Mouse (Mus musculus) ES-Bruce4 (cell line): ENCODE measurements around the gene Eri3. TPM values are rescaled to one million over a fixed set of nuclear protein-coding genes. Genes with fewer than 3 reads are reported as not detected.
A peak's percentile ranks its signal among the peaks of the same experiment; 100 is the strongest.

ENCODE experiments used
- H3K27ac ChIP-seq: 2 replicates; pipeline ENCODE4 v1.5.1; 2012; ENCODE audit warnings: low read length, inconsistent platforms; ENCODE audit not compliant: insufficient read depth
- H3K27me3 ChIP-seq: 2 replicates; pipeline ENCODE4 v1.6.1; 2012; ENCODE audit warnings: mild to moderate bottlenecking, low read length, inconsistent platforms; ENCODE audit not compliant: control insufficient read depth, poor library complexity, insufficient read depth, severe bottlenecking
- H3K36me3 ChIP-seq: 2 replicates; pipeline ENCODE4 v1.6.1; 2012; ENCODE audit warnings: inconsistent platforms, mild to moderate bottlenecking, low read length, moderate library complexity; ENCODE audit not compliant: control insufficient read depth, poor library complexity, insufficient read depth, severe bottlenecking
- H3K4me1 ChIP-seq: one replicate; pipeline ENCODE4 v1.8.1; 2011; ENCODE audit warnings: low read length; ENCODE audit not compliant: control insufficient read depth, insufficient read depth
- H3K4me3 ChIP-seq: 2 replicates; pipeline ENCODE4 v1.5.1; 2011; ENCODE audit warnings: low read depth, mild to moderate bottlenecking, low read length
- H3K9ac ChIP-seq: 2 replicates; pipeline ENCODE4 v1.6.1; 2012; ENCODE audit warnings: low read depth, mild to moderate bottlenecking, inconsistent platforms; ENCODE audit not compliant: poor library complexity, severe bottlenecking
- H3K9me3 ChIP-seq: replicated peaks from 2 replicates; pipeline ENCODE4 v1.6.1; 2012; ENCODE audit warnings: mild to moderate bottlenecking, low read length, inconsistent platforms; ENCODE audit not compliant: control insufficient read depth, poor library complexity, insufficient read depth, severe bottlenecking
- CTCF ChIP-seq: IDR thresholded peaks from one replicate; pipeline ENCODE4 v1.8.1; 2011; ENCODE audit warnings: low read depth, low read length
- EP300 ChIP-seq: IDR thresholded peaks from 2 replicates; pipeline ENCODE4 v1.6.1; 2011; ENCODE audit warnings: low read depth, low read length; ENCODE audit not compliant: insufficient read depth
- POLR2A ChIP-seq: IDR thresholded peaks from one replicate; pipeline ENCODE4 v1.8.1; 2011; ENCODE audit warnings: low read length; ENCODE audit not compliant: insufficient read depth
- polyA plus RNA-seq: library from polyadenylated mRNA; stranded (reverse); fragments of >200 nt; gene quantifications from 2 replicates; pipeline ENCODE4 v1.2.4, GENCODE M21; 2011; ENCODE audit warnings: low read depth; ENCODE audit not compliant: missing spikeins, insufficient read depth, insufficient read length

Eri3 gene
- polyA plus RNA-seq, 1 experiment: 68.0 TPM

DNA sequence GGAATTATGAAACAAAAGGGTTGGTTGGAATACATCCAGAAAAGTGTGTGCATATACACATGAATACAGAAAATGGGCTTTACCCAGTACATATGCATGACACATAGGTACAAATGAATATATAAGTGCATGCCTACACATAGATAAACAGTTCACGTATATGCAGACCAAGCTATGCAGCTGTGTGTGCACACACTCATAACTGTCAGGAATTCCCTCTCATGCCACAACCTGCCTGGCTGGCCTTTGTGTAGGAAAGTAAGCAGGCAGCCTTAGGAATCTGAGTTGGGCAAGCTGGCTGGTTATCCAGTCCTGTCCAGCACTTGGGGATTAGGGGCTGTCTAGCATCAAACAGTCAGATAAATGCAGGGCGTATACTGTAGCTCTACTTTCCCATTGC lies 72.9 kb downstream of the Eri3 start:
- H3K4me1 ChIP-seq: no peaks in the 10 kb centered on the region
- peaks cover 2% of the 10 kb centered on the region; the same call in 1 of the 2 replicates for H3K36me3 ChIP-seq
- no peak overlapping the region for H3K27ac ChIP-seq
- no peak for TF ChIP-seq CTCF
- no peak for TF ChIP-seq EP300
- no peaks in the 10 kb centered on the region for H3K27me3 ChIP-seq
- no peaks in the 10 kb centered on the region for H3K9me3 ChIP-seq
- H3K9ac ChIP-seq: no peak overlapping the region
- H3K4me3 ChIP-seq: no peak overlapping the region

DNA sequence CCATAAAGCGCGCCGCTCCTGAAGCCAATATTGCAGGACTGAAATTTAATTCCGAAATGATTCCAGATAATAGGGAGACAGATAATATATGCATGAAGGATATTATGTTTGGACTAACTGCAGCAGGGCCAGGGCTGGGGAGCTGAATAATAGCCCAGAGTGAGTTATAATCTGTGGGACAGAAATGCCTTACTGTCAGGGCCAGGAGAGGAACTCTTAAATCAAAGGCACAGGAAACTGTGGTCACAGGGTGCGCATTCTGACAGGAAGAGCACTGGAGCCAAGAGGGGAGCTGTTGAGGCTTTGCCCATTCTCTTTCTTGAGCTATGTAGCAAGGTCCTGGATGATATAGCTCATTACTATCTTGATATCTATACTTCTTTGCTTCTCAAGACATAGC lies 74.5 kb downstream of the Eri3 start:
- peaks cover 2% of the 10 kb centered on the region; the same call in 1 of the 2 replicates for H3K36me3 ChIP-seq
- no peaks in the 10 kb centered on the region for H3K4me1 ChIP-seq
- H3K27ac ChIP-seq: no peak overlapping the region

DNA sequence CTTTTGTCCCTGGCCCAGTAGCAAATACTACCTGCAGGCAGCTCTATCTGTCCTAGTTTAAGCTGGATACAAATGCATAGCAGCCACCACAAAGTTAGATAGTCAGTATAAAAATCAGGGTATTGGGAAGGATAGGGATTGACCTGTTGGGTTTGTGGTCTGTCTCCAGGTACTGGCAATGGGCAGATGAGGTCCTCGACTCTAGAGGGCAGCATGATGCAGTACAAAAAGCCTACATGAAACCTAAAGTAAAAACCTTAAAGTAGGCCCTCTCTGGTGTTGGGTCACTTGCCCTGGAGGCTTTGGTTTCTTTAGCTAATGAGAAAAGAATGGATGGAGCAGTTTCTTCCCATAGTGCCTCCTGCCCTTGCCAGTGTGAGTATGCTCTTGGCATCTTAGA lies 78.3 kb downstream of the Eri3 start:
- H3K9me3 ChIP-seq: no peaks in the 10 kb centered on the region
- TF ChIP-seq CTCF (peak; percentile 1), EP300 (no peak)
- no peaks in the 10 kb centered on the region for H3K4me1 ChIP-seq
- no peaks in the 10 kb centered on the region for H3K27me3 ChIP-seq
- no peak overlapping the region for H3K4me3 ChIP-seq
- H3K9ac ChIP-seq: no peak overlapping the region
- no peaks in the 10 kb centered on the region for H3K36me3 ChIP-seq
- H3K27ac ChIP-seq: no peak overlapping the region

More for the DNA sequence above, 74.5 kb downstream of the Eri3 start:
- H3K9ac ChIP-seq: no peak overlapping the region
- H3K9me3 ChIP-seq: no peaks in the 10 kb centered on the region
- no peaks in the 10 kb centered on the region for H3K27me3 ChIP-seq
- H3K4me3 ChIP-seq: no peak overlapping the region
- no peak for TF ChIP-seq POLR2A
- no peak for TF ChIP-seq EP300
- TF ChIP-seq CTCF: no peak

DNA sequence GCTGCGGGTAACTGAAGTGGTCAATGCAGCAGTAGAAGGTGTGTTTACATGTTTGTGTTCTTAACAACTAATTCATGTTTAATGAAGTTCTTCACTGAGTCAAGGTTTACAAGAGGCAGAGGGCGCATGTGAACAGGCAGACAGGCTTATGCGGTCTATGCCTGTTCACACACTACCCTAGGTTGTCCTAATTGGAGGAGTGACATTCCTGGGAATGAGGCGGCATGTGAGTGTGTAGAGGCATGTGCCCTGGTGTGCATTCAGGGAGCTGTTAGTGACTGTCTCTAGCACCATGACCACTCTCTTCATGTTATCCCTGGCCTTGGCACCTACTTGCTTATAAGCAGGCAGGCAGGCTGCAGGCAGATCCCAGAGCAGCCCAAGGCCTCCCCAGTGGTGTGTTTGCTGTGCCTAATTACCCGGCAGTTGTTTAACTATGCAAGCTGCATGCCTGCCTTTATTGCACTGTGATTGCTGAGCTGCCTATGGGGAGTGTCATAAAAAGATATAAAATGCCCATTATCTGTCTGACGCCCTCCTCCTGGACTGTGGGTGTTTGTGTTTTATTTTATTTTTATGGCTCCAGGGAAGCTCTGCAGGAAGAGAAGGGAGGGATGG lies 80.0 kb downstream of the Eri3 start:
- Histone ChIP-seq H3K9ac (no peak overlapping the region), H3K4me1 (no peaks in the 10 kb centered on the region), H3K36me3 (no peaks in the 10 kb centered on the region)

DNA sequence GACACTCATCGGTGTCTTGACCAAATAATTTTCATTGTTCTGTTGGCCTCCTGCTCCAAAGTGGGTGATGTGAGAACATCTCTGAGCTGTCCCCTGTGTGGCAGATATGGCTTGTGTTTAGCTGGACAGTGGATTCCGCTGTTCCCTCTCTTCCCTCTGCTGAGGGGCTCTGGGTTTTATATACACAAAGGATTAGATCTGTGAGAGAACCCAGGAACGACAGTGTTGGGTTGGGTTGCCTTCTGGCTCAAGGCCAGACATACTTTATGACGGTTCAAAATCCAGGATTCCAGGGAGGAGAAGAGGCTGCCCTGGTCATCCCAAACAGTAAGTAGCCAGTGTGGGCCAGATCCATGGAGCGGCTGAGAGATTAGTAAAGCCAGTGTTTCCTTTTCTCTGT lies 83.4 kb downstream of the Eri3 start:
- H3K4me3 ChIP-seq: no peak overlapping the region
- H3K4me1 ChIP-seq: no peaks in the 10 kb centered on the region
- TF ChIP-seq EP300 (no peak), POLR2A (no peak), CTCF (no peak)
- H3K27ac ChIP-seq: no peak overlapping the region
- H3K27me3 ChIP-seq: no peaks in the 10 kb centered on the region
- H3K36me3 ChIP-seq: no peaks in the 10 kb centered on the region
- no peaks in the 10 kb centered on the region for H3K9me3 ChIP-seq
- no peak overlapping the region for H3K9ac ChIP-seq

More for the DNA sequence above, 80.0 kb downstream of the Eri3 start:
- TF ChIP-seq POLR2A (no peak), CTCF (no peak), EP300 (no peak)
- Histone ChIP-seq H3K27me3 (no peaks in the 10 kb centered on the region), H3K4me3 (no peak overlapping the region), H3K9me3 (no peaks in the 10 kb centered on the region), H3K27ac (no peak overlapping the region)

DNA sequence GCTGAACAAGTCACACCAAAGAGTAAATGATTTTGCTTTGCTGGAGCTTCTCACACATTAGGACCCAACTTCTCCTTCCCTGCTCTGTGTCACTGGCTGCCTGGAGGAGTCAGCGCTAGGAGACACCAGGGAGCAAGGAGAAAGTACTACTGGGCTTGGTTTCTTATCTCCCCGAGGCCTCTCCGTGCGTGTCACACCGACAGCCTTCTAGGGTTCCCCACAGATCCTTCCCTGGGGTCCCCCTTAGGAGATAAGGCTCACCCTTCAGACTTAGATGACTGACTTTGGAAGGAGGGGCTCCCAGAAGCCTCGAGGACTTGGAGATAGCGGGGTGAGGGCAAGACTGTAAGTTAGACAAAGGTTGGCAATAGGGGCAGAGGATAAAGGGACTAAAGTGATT lies 84.5 kb downstream of the Eri3 start:
- Histone ChIP-seq H3K9ac (no peak overlapping the region), H3K9me3 (no peaks in the 10 kb centered on the region), H3K27ac (no peak overlapping the region), H3K4me1 (no peaks in the 10 kb centered on the region), H3K4me3 (no peak overlapping the region), H3K36me3 (no peaks in the 10 kb centered on the region), H3K27me3 (no peaks in the 10 kb centered on the region)
- TF ChIP-seq EP300 (no peak), CTCF (no peak), POLR2A (no peak)
